Mouse (Mus musculus): ENCODE measurements at regions not wholly inside any gene's neighbourhood (a gene's known extent, or its start where the extent isn't known, plus 50 kb on each side); places are given as distances from the start of the nearest gene placed in this dataset.

GRCm38 (mm10) chr14:120140791-120141747 is 98.8 kb upstream of the Oxgr1 start:
- TF ChIP-seq CTCF (IDR thresholded peaks at IDR 0.05; ENCODE audit: low read depth) (no peak), EP300 (IDR thresholded peaks at IDR 0.05; ENCODE audit: low read depth) (no peak)
